Mouse (Mus musculus): ENCODE measurements at regions not wholly inside any gene's neighbourhood (a gene's known extent, or its start where the extent isn't known, plus 50 kb on each side); places are given as distances from the start of the nearest gene placed in this dataset.

DNA sequence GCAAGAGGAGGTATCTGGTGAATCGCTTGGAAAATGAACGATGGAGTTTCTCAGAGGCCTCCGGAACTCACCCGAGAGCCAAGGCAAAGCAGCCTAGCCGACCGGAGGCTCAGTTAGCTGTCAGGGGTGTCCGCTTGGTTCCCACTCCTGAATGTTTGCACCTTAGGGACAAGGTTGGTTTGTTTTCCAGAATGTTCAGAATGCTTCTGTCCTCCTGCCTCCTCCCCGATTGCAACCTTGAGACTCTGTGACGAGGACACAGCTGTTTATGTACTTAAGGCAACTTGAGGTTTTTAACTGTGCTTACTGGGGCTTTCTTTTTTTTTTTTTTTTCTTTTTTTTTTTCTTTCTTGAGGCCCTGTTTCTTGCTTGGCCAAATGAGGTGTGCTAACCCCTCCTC lies 281.1 kb upstream of the Tbx3 start:
- no peaks in the 10 kb centered on the region for H3K79me2 ChIP-seq (ENCODE audit: control insufficient read depth, insufficient read depth, low read length, poor library complexity)
- no peak for DNase-seq (ENCODE audit: low read depth, low spot score)
- H3K27me3 ChIP-seq (ENCODE audit: control insufficient read depth in 1 of 2, insufficient read depth in 2 of 2, low read length in 2 of 2), result no peaks in the 10 kb centered on the region
- H3K9ac ChIP-seq (ENCODE audit: control insufficient read depth, low read depth, low read length, poor library complexity, severe bottlenecking), result no peak overlapping the region
- no peaks in the 10 kb centered on the region for H3K9me3 ChIP-seq (replicated peaks; ENCODE audit: insufficient read depth, low read length)
- H3K36me3 ChIP-seq (ENCODE audit: control insufficient read depth in 1 of 2, insufficient read depth in 2 of 2, low read length in 2 of 2), result no peaks in the 10 kb centered on the region
- H3K27ac ChIP-seq (ENCODE audit: control insufficient read depth, low read depth, low read length), result no peak overlapping the region
- TF ChIP-seq USF1 (IDR thresholded peaks at IDR 0.05; ENCODE audit: low read depth, low read length) (no peak), ZC3H11A (IDR thresholded peaks at IDR 0.05; ENCODE audit: low read depth, low read length) (no peak), RAD21 (IDR thresholded peaks at IDR 0.05; ENCODE audit: low read depth, low read length) (no peak), EP300 (IDR thresholded peaks at IDR 0.05; ENCODE audit: low read depth in 1 of 2, low read length in 2 of 2) (no peak), UBTF (IDR thresholded peaks at IDR 0.05; ENCODE audit: borderline replicate concordance, insufficient read depth, low read depth, low read length) (no peak), KAT2A (conservative IDR thresholded peaks at IDR 0.05; ENCODE audit: low read depth, low read length) (no peak), POLR2AphosphoS5 (IDR thresholded peaks at IDR 0.05; ENCODE audit: borderline replicate concordance, low read depth, low read length) (no peak), ETS1 (IDR thresholded peaks at IDR 0.05; ENCODE audit: low read depth, low read length) (no peak), MXI1 (IDR thresholded peaks at IDR 0.05; ENCODE audit: low read depth, low read length) (no peak), POLR2A (IDR thresholded peaks at IDR 0.05; ENCODE audit: control insufficient read depth in 1 of 2, insufficient read depth in 1 of 2, low read depth in 1 of 2, low read length in 2 of 2, poor library complexity in 1 of 2) (no peak), USF2 (IDR thresholded peaks at IDR 0.05; ENCODE audit: borderline replicate concordance in 1 of 2, insufficient read depth in 1 of 2, low read depth in 1 of 2, low read length in 2 of 2) (no peak), MYB (IDR thresholded peaks at IDR 0.05; ENCODE audit: low read depth, low read length) (no peak), GATA1 (IDR thresholded peaks at IDR 0.05; ENCODE audit: low read depth, low read length) (no peak), MAX (IDR thresholded peaks at IDR 0.05; ENCODE audit: low read length) (no peak), TBP (IDR thresholded peaks at IDR 0.05; ENCODE audit: low read depth, low read length) (no peak), SIN3A (IDR thresholded peaks at IDR 0.05; ENCODE audit: low read length) (no peak), ZNF384 (IDR thresholded peaks at IDR 0.05; ENCODE audit: low read depth, low read length) (no peak)
- no peaks in the 10 kb centered on the region for H3K4me1 ChIP-seq (ENCODE audit: control insufficient read depth in 1 of 2, insufficient read depth in 2 of 2, low read length in 2 of 2)
- H3K4me3 ChIP-seq (ENCODE audit: control insufficient read depth in 1 of 2, insufficient read depth in 1 of 2, low read depth in 2 of 2, low read length in 2 of 2), result no peak overlapping the region

DNA sequence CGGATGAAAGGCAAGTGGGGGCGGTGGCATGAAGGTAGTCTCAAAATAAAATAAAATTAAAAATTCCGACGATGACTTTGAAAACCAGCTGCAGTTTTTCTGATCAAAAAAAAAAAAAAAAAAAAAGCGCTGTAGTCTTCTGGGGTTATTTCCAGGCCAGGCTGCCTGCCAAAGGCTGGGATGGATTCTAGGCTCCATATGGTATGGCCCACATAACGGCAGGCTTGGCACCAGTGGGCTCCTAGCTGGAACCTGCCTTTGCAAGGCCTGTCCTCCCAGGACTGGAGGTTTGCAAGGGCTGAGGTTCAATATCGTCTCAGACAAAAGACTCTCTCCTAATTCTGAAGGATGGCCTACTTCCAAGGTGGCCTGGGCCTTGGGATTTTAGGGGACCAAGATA lies 280.6 kb upstream of the Tbx3 start:
- H3K79me2 ChIP-seq (ENCODE audit: control insufficient read depth, insufficient read depth, low read length, poor library complexity), result no peaks in the 10 kb centered on the region
- no peak overlapping the region for H3K9ac ChIP-seq (ENCODE audit: control insufficient read depth, low read depth, low read length, poor library complexity, severe bottlenecking)
- no peaks in the 10 kb centered on the region for H3K9me3 ChIP-seq (replicated peaks; ENCODE audit: insufficient read depth, low read length)
- no peak overlapping the region for H3K27ac ChIP-seq (ENCODE audit: control insufficient read depth, low read depth, low read length)
- no peak for DNase-seq (ENCODE audit: low read depth, low spot score)
- no peaks in the 10 kb centered on the region for H3K36me3 ChIP-seq (ENCODE audit: control insufficient read depth in 1 of 2, insufficient read depth in 2 of 2, low read length in 2 of 2)
- H3K4me3 ChIP-seq (ENCODE audit: control insufficient read depth in 1 of 2, insufficient read depth in 1 of 2, low read depth in 2 of 2, low read length in 2 of 2), result no peak overlapping the region
- no peaks in the 10 kb centered on the region for H3K4me1 ChIP-seq (ENCODE audit: control insufficient read depth in 1 of 2, insufficient read depth in 2 of 2, low read length in 2 of 2)
- TF ChIP-seq USF1 (IDR thresholded peaks at IDR 0.05; ENCODE audit: low read depth, low read length) (no peak), GABPA (IDR thresholded peaks at IDR 0.05; ENCODE audit: low read depth, low read length) (no peak), ZC3H11A (IDR thresholded peaks at IDR 0.05; ENCODE audit: low read depth, low read length) (no peak), CHD2 (IDR thresholded peaks at IDR 0.05; ENCODE audit: low read length) (no peak), ZNF384 (IDR thresholded peaks at IDR 0.05; ENCODE audit: low read depth, low read length) (no peak), MAFK (IDR thresholded peaks at IDR 0.05; ENCODE audit: borderline replicate concordance, low read depth, low read length) (no peak), E2F4 (IDR thresholded peaks at IDR 0.05; ENCODE audit: borderline replicate concordance, low read depth, low read length) (no peak), EP300 (IDR thresholded peaks at IDR 0.05; ENCODE audit: low read depth in 1 of 2, low read length in 2 of 2) (no peak), UBTF (IDR thresholded peaks at IDR 0.05; ENCODE audit: borderline replicate concordance, insufficient read depth, low read depth, low read length) (no peak), KAT2A (conservative IDR thresholded peaks at IDR 0.05; ENCODE audit: low read depth, low read length) (no peak), TBP (IDR thresholded peaks at IDR 0.05; ENCODE audit: low read depth, low read length) (no peak), MYC (IDR thresholded peaks at IDR 0.05; ENCODE audit: low read depth, low read length) (no peak)
- no peaks in the 10 kb centered on the region for H3K27me3 ChIP-seq (ENCODE audit: control insufficient read depth in 1 of 2, insufficient read depth in 2 of 2, low read length in 2 of 2)
